Mouse (Mus musculus) spleen, adult 2 months (tissue): ENCODE results near the gene Mfap5.

Source experiments
- CTCF ChIP-seq: fragments of 200-500 bp; IDR thresholded peaks from 2 replicates; pipeline ENCODE4 v1.5.1; 2011; ENCODE audit warnings: mild to moderate bottlenecking, inconsistent platforms; ENCODE audit not compliant: insufficient read depth, insufficient read length, insufficient replicate concordance; ENCODE audit errors: extremely low read depth
- POLR2A ChIP-seq: fragments of 200-500 bp; IDR thresholded peaks from 2 replicates; pipeline ENCODE4 v1.6.1; 2011; ENCODE audit warnings: low read depth, low read length, inconsistent platforms

GRCm38 (mm10) chr6:122505545-122505944, at the start of gene Mfap5:
- TF ChIP-seq CTCF (no peak), POLR2A (no peak)
